Mouse (Mus musculus) layer of hippocampus, adult 8-10 months (tissue): ENCODE measurements around the gene Rfx2. TPM values are rescaled to one million over a fixed set of nuclear protein-coding genes. Genes with fewer than 3 reads are reported as not detected.

Source experiments
- DNase-seq, 2 experiments: peaks; one replicate each; pipeline ENCODE4 v3.0.0; 2022; ENCODE audit warnings: low spot score in 2 of 2
- total RNA-seq, 4 experiments: library from RNA; stranded (reverse); gene quantifications; 2 replicates each; pipeline ENCODE4 v1.2.4; 2022

Rfx2 gene
- total RNA-seq, 4 experiments from 2014 or later: 4.3 to 6.0 (median 5.0) TPM

- DNase-seq: no peak
Measured at GRCm38 (mm10) chr17:56788886-56789285, 41.9 kb downstream of the Rfx2 start.

GRCm38 (mm10) chr17:56780291-56780978 lies 50.4 kb downstream of the Rfx2 start:
- no peak for DNase-seq

DNA sequence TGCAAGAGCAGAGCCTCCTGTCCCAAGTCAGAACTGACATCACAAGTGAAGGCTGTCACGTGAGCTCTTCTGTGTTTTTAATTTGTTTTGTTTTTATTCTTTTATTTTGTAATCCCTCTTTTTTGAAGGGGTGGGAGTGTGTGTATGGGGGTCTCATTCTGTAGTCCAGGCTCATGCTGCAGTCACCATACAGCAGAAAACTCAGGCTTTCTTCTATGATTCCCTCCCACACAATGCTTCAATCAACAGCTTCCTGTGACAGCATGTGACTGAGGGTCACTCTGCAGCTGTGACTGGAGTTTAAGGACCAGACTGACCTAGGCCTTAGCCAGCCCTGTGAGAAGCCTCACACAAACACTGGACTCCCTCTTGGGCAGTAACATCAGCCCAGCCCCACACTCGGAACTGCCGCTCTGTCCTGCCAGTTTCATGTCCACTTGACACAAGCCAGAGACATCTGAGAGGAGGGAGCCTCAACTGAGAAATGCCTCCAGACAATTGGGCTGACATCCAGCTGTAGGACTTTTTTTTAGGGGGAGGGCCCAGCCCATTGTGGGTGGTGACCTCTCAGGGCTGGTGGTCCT lies 51.9 kb downstream of the Rfx2 start:
- DNase-seq: no peak

DNA sequence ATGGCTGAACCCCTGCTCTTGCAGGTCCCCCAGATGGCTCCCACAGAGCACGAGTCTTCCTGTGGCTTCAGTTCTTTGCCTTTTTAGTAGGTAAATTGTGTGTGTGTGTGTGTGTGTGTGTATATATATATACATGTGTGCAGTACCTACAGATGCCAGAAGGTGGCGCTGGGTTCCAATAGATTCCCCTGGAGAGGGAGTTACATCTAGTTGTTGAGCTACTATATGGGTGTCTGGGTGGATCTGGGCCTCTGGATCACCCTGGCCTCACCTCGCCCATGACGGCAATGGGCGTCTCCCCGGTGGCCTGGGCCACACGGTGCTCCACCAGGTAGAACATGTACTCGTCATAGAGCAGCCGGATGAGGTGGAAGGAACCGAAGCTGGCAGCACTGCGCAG lies 53.2 kb downstream of the Rfx2 start:
- DNase-seq: no peak

GRCm38 (mm10) chr17:56769950-56770349 lies 60.9 kb downstream of the Rfx2 start, which contains the start of gene Prr22:
Gene Prr22 (plus strand): TSS chr17:56770250.
- DNase-seq: no peak

GRCm38 (mm10) chr17:56768941-56769340 lies 61.9 kb downstream of the Rfx2 start:
- no peak for DNase-seq

GRCm38 (mm10) chr17:56767531-56768135 lies 63.2 kb downstream of the Rfx2 start:
- DNase-seq: no peak

- DNase-seq: no peak
Measured at GRCm38 (mm10) chr17:56766631-56767405, 64.0 kb downstream of the Rfx2 start.

- no peak for DNase-seq
Measured at GRCm38 (mm10) chr17:56765431-56765830, 65.4 kb downstream of the Rfx2 start.

GRCm38 (mm10) chr17:56764474-56765354 lies 66.1 kb downstream of the Rfx2 start, which contains the start of gene Dus3l:
Gene Dus3l (plus strand): TSS chr17:56764757.
- peak; percentile 90 to 91 for DNase-seq

GRCm38 (mm10) chr17:56763741-56764250 lies 67.0 kb downstream of the Rfx2 start:
- no peak for DNase-seq

- DNase-seq: peak; percentile 50 to 71
Measured at GRCm38 (mm10) chr17:56762769-56763731, 67.8 kb downstream of the Rfx2 start.

DNA sequence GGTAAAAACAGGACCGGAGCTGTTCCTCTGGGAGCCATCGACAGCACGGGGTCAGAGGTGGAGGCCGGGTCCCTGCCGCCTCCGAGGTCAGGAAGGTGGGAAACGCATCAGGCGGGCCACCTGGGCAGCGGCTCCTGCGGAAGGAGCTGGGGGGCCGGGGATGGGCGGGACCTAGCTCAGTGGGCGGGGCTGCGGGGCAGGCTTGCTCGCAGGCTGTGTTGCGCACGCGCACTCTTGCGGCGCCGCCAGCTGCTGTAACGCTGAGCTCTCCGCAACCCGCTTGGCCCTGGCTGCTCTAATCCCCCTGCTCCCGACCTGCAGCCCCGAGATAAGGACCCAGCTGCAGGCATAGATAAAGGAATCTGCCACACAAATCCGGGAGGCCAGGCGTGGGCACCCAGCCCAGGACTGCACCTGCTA lies 68.8 kb downstream of the Rfx2 start:
- DNase-seq: peak; percentile 64 to 81

- no peak for DNase-seq
Measured at GRCm38 (mm10) chr17:56761077-56761476, 69.7 kb downstream of the Rfx2 start.

DNA sequence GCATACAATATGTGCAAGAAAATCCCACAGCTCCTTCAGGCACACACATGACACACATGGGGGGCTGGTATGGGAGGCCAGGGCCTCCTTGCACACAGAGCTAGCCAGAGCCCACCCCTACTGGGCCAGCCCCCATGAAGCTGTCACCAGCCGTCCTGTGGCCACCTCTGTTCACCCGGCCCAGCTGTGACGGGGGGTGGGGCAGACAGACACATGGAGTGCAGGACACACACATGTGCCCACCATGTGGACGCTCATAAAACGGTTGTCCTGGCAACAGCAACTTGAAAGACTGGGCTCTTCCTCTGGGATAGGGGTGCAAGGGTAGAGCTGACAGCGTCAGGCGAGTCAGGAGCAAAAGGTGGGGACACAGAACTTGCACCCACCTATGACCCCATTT lies 71.6 kb downstream of the Rfx2 start:
- no peak for DNase-seq

- peak; percentile 45 to 52 for DNase-seq
Measured at GRCm38 (mm10) chr17:56758132-56758531, 72.7 kb downstream of the Rfx2 start.

DNA sequence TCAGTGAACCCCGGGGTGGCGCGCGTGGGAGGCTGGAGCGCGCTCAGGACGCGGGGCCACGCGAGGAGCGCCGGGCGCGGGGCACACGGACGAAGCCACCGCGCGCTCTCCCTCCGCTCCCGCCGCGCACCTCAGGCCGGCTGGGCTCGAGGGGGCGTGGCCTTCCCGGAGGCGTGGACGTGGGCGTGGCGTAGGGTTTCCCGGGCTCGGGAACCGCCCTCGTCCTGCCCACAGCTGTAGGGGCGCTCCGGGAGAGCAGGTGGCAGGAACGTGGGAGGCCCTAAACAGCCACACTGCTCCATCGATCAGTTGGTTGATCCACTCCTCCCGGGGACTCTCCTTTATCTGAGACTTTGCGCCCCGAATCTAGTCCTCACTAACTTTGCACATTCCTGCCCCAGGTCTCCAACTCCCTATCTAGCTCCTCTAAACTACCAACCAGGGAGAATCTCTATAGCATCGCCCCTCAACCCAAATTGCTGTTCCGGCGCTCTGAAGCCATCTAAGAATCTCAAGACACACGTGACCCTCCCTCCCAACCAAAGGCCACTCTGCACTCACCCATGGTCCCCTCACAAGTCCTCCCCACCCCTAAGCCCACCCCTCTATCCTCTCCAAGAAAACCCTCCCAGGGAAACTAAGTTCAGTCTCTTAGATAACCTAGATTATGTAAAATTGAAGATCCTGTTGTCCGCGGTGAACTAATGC lies 73.2 kb downstream of the Rfx2 start, which contains the start of gene Nrtn:
TSS of gene Nrtn (minus strand) at position 115 of the 708 bp plus-strand sequence.
- DNase-seq: peak; percentile 39 to 44

GRCm38 (mm10) chr17:56756703-56757399 lies 74.0 kb downstream of the Rfx2 start:
- DNase-seq: no peak
